Mouse (Mus musculus) heart, adult 2 months (tissue): ENCODE measurements at regions not wholly inside any gene's neighbourhood (a gene's known extent, or its start where the extent isn't known, plus 50 kb on each side); places are given as distances from the start of the nearest gene placed in this dataset.

Experiments used
- CTCF ChIP-seq: fragments of 200-600 bp; IDR thresholded peaks from 2 replicates; pipeline ENCODE4 v1.8.1; 2022; ENCODE audit warnings: antibody characterized with exemption, mild to moderate bottlenecking, moderate library complexity
- EP300 ChIP-seq: fragments of 200-500 bp; IDR thresholded peaks from 2 replicates; pipeline ENCODE4 v1.6.1; 2011; ENCODE audit warnings: low read depth, low read length, control low read depth; ENCODE audit not compliant: insufficient read depth
- POLR2A ChIP-seq: fragments of 200-500 bp; IDR thresholded peaks from 2 replicates; pipeline ENCODE4 v1.6.1; 2011; ENCODE audit warnings: mild to moderate bottlenecking, low read depth, low read length, control low read depth; ENCODE audit not compliant: insufficient read depth

DNA sequence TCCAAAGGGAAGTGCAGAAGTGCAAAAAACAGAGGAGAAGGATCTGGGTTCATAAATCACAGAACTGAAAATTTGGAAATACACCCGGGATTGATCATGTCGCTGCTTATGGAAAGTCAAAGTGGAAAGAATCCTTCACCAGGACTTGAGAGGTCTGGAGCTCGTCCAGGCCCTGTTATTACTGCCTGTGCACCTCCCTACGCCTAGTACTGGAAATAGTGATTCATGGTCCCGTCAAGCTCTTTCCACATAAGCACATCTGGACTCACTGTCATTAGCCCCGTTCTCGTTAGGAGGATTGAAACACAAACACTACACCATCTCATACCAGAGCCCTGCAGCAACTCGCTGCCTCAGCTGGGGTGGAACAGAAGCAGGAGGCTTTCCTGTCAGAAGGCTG lies 107.7 kb downstream of the Nfkbiz start:
- TF ChIP-seq EP300 (0 out of 2 replicates have a peak, but pooled peaks have one; percentile 26), POLR2A (no peak), CTCF (no peak)
